Mouse (Mus musculus): ENCODE data around the gene Dpp6. TPM values are rescaled to one million over a fixed set of nuclear protein-coding genes. Genes with fewer than 3 reads are reported as not detected.

Gene Dpp6
- polyA plus RNA-seq, 1 experiment from 2014 or later = 0.51 TPM

GRCm38 (mm10) chr5:26985114-26985513 is 168.1 kb downstream of the Dpp6 start:
- Histone ChIP-seq H3K4me1 (no peaks in the 10 kb centered on the region), H3K9me3 (replicated peaks) (no peaks in the 10 kb centered on the region), H3K27me3 (ENCODE audit: low read depth, poor library complexity, severe bottlenecking) (no peaks in the 10 kb centered on the region), H3K27ac (no peak overlapping the region), H3K36me3 (no peaks in the 10 kb centered on the region), H3K4me3 (no peak overlapping the region)
- DNase-seq (ENCODE audit: low spot score) = no peak
- 24% methylated on average over 1 of the region's 1 CpGs for WGBS

GRCm38 (mm10) chr5:26991587-26991986 is 174.6 kb downstream of the Dpp6 start:
- H3K4me3 ChIP-seq = no peak overlapping the region
- WGBS = 18% methylated on average over 2 of the region's 2 CpGs
- no peaks in the 10 kb centered on the region for H3K27me3 ChIP-seq (ENCODE audit: low read depth, poor library complexity, severe bottlenecking)
- H3K27ac ChIP-seq = no peak overlapping the region
- H3K9me3 ChIP-seq (replicated peaks) = no peaks in the 10 kb centered on the region
- no peaks in the 10 kb centered on the region for H3K36me3 ChIP-seq
- no peaks in the 10 kb centered on the region for H3K4me1 ChIP-seq
- no peak for DNase-seq (ENCODE audit: low spot score)

GRCm38 (mm10) chr5:27003537-27003936 is 186.5 kb downstream of the Dpp6 start:
- no peak overlapping the region for H3K4me3 ChIP-seq
- 91% methylated on average over 7 of the region's 7 CpGs for WGBS
- no peak overlapping the region for H3K27ac ChIP-seq
- no peaks in the 10 kb centered on the region for H3K9me3 ChIP-seq (replicated peaks)
- H3K4me1 ChIP-seq = no peaks in the 10 kb centered on the region
- no peaks in the 10 kb centered on the region for H3K27me3 ChIP-seq (ENCODE audit: low read depth, poor library complexity, severe bottlenecking)
- no peak for DNase-seq (ENCODE audit: low spot score)
- H3K36me3 ChIP-seq = no peaks in the 10 kb centered on the region

- Histone ChIP-seq H3K27me3 (ENCODE audit: low read depth, poor library complexity, severe bottlenecking) (no peaks in the 10 kb centered on the region), H3K4me3 (no peak overlapping the region), H3K4me1 (no peaks in the 10 kb centered on the region), H3K9me3 (replicated peaks) (no peaks in the 10 kb centered on the region), H3K36me3 (no peaks in the 10 kb centered on the region), H3K27ac (no peak overlapping the region)
- no peak for DNase-seq (ENCODE audit: low spot score)
Observed at GRCm38 (mm10) chr5:27009157-27009556, 192.2 kb downstream of the Dpp6 start.

DNA sequence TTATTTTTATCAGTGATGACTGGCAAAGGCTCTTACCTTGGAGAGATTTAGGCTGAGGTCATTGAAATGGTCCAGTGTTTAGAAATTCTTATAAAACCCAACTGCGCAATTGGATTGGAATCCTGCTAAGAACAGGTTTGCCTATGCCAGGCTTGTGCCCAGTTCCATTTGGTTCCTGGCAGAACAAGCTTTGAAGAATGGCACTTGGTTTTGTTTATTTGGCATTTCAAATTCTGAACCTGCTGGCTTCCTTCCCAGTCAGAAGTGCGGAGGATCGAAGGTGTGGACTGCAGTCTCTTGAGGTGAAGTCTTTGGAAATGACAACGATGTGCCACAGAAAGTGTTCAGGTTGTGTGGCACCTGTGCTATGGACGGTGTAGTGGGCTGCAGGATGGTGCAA is 193.6 kb downstream of the Dpp6 start:
- no peak overlapping the region for H3K27ac ChIP-seq
- H3K36me3 ChIP-seq = no peaks in the 10 kb centered on the region
- no peaks in the 10 kb centered on the region for H3K9me3 ChIP-seq (replicated peaks)
- H3K4me1 ChIP-seq = no peaks in the 10 kb centered on the region
- 91% methylated on average over 5 of the region's 5 CpGs for WGBS
- H3K27me3 ChIP-seq (ENCODE audit: low read depth, poor library complexity, severe bottlenecking) = no peaks in the 10 kb centered on the region
- DNase-seq (ENCODE audit: low spot score) = no peak
- H3K4me3 ChIP-seq = no peak overlapping the region

DNA sequence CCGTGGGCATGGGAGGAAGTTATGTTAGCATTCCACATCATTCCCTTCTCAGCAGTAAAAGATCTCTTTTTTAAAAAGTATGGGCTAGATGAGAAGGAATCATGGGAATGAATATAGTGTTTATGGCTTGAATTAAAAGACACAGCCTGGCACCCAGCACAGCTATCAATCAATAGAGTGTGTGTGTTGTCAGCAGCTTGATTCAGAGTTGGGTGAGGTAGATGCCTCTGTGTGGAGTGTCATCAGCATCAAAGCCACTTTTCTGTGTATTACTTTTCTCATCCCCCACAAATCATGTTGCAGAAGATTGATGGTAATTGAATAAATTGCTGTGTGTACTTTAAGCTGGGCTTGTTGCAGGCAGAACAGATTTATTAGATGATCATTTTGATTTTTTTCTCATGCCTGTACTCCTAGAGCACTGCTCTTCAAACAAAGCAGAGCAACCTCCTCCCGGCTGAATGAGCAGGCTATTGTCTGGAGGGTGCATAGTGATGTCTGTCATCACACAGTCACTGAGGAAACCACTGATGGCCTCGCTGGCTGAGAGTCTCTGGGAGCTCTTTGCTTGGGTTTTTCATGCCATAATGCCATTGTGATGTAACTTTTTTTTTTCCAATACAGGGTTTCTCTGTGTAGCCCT is 201.4 kb downstream of the Dpp6 start:
- H3K27ac ChIP-seq = no peak overlapping the region
- WGBS = 72% methylated on average over 3 of the region's 3 CpGs
- no peaks in the 10 kb centered on the region for H3K9me3 ChIP-seq (replicated peaks)
- DNase-seq (ENCODE audit: low spot score) = no peak
- no peaks in the 10 kb centered on the region for H3K4me1 ChIP-seq
- H3K27me3 ChIP-seq (ENCODE audit: low read depth, poor library complexity, severe bottlenecking) = no peaks in the 10 kb centered on the region
- H3K36me3 ChIP-seq = no peaks in the 10 kb centered on the region
- no peak overlapping the region for H3K4me3 ChIP-seq

DNA sequence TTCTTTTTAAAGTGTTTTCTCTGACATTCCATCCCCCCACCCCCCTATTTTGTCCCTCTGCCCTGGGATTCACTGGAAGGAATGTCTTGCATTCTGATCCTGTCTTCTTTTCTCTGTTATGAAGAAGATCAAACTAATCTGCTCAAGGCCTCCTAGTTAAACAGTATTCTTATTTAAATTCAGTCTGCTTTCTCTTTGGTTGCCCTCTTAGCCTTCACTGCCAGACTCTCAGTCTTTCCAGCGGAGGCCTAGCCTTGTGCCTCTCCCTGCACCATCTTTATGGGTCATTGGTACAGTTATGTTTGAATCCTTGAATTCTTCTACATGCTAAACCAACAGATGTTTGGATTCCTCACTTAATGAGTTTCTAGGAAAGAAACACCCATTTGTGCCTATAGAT is 211.6 kb downstream of the Dpp6 start:
- WGBS = 81% methylated on average over 1 of the region's 1 CpGs
- no peak overlapping the region for H3K27ac ChIP-seq
- H3K9me3 ChIP-seq (replicated peaks) = no peaks in the 10 kb centered on the region
- H3K4me3 ChIP-seq = no peak overlapping the region
- H3K27me3 ChIP-seq (ENCODE audit: low read depth, poor library complexity, severe bottlenecking) = no peaks in the 10 kb centered on the region
- DNase-seq (ENCODE audit: low spot score) = no peak
- H3K36me3 ChIP-seq = no peaks in the 10 kb centered on the region
- no peaks in the 10 kb centered on the region for H3K4me1 ChIP-seq

GRCm38 (mm10) chr5:27029784-27030183 is 212.8 kb downstream of the Dpp6 start:
- 16% methylated on average over 5 of the region's 5 CpGs for WGBS
- H3K27me3 ChIP-seq (ENCODE audit: low read depth, poor library complexity, severe bottlenecking) = no peaks in the 10 kb centered on the region
- H3K4me1 ChIP-seq = no peaks in the 10 kb centered on the region
- H3K27ac ChIP-seq = no peak overlapping the region
- H3K9me3 ChIP-seq (replicated peaks) = no peaks in the 10 kb centered on the region
- no peaks in the 10 kb centered on the region for H3K36me3 ChIP-seq
- DNase-seq (ENCODE audit: low spot score) = peak; percentile 31
- H3K4me3 ChIP-seq = no peak overlapping the region

DNA sequence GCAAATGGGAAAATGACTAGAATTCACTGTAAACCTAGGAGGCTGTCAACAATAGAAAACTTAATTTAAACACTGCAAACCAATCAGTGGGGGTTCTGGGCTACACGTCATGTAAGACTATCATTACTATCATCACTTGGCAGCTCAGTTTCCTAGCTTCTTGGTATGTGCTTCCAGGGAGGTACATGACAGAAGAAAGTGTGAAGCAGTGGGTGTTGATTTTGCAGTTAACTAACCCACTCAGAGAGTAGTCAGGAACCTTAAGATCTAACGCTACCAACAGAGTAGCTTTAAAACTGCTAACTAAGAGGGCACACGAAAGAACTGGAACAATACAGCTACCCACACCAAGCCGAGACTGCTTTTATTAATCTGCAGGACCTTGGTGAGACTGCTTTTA is 217.9 kb downstream of the Dpp6 start:
- Histone ChIP-seq H3K27ac (no peak overlapping the region), H3K4me1 (no peaks in the 10 kb centered on the region), H3K4me3 (no peak overlapping the region), H3K9me3 (replicated peaks) (no peaks in the 10 kb centered on the region), H3K27me3 (ENCODE audit: low read depth, poor library complexity, severe bottlenecking) (no peaks in the 10 kb centered on the region), H3K36me3 (no peaks in the 10 kb centered on the region)
- WGBS = 73% methylated on average over 4 of the region's 4 CpGs
- DNase-seq (ENCODE audit: low spot score) = no peak

DNA sequence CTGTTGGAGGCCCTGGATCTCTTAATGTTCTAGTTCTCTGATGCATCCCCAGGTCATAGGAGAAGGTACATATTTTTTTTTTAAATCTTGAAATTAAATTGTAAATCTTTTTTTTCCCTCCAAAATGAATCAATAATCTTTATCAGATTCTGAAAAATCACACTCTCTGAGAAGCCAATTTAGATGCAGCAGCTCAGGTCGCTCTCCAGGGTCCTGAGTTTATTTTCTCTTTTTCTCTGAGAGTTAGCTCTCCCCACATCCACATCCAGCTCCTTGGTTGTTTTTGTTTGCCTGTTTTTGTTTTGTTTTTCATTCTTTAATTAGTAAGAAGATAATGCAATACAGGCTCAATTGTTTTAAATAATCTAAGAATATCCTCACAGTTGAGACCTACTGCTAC is 218.3 kb downstream of the Dpp6 start:
- no peak for DNase-seq (ENCODE audit: low spot score)
- H3K27ac ChIP-seq = no peak overlapping the region
- no peaks in the 10 kb centered on the region for H3K4me1 ChIP-seq
- no peak overlapping the region for H3K4me3 ChIP-seq
- no peaks in the 10 kb centered on the region for H3K9me3 ChIP-seq (replicated peaks)
- WGBS = 45% methylated on average over 1 of the region's 1 CpGs
- no peaks in the 10 kb centered on the region for H3K27me3 ChIP-seq (ENCODE audit: low read depth, poor library complexity, severe bottlenecking)
- no peaks in the 10 kb centered on the region for H3K36me3 ChIP-seq

DNA sequence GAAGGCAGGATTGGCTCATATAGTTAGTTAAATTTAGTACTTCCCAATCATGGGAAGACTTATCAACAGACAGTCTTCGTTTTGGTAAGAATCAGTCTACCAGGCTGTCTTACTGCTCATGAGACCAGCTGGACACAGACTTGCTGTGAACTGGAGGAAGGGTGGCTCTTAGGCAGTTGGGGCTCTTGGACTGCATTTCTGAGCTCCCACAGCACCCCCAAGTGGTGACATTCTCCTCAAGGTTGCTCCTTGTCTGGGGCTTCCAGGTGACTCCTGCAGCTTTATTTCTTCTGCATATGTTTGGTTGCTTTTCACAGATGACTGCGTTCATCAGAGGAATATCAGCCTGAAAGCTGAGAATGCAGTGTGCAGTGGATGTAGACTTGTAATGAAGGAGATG is 218.9 kb downstream of the Dpp6 start:
- Histone ChIP-seq H3K9me3 (replicated peaks) (no peaks in the 10 kb centered on the region), H3K4me3 (no peak overlapping the region), H3K27ac (no peak overlapping the region), H3K4me1 (no peaks in the 10 kb centered on the region), H3K27me3 (ENCODE audit: low read depth, poor library complexity, severe bottlenecking) (no peaks in the 10 kb centered on the region), H3K36me3 (no peaks in the 10 kb centered on the region)
- peak; percentile 30 for DNase-seq (ENCODE audit: low spot score)
- 26% methylated on average over 2 of the region's 2 CpGs for WGBS

- 69% methylated on average over 5 of the region's 5 CpGs for WGBS
- Histone ChIP-seq H3K4me1 (no peaks in the 10 kb centered on the region), H3K4me3 (no peak overlapping the region), H3K9me3 (replicated peaks) (no peaks in the 10 kb centered on the region), H3K27ac (no peak overlapping the region), H3K36me3 (no peaks in the 10 kb centered on the region), H3K27me3 (ENCODE audit: low read depth, poor library complexity, severe bottlenecking) (no peaks in the 10 kb centered on the region)
- DNase-seq (ENCODE audit: low spot score) = no peak
Observed at GRCm38 (mm10) chr5:27037796-27038195, 220.8 kb downstream of the Dpp6 start.

DNA sequence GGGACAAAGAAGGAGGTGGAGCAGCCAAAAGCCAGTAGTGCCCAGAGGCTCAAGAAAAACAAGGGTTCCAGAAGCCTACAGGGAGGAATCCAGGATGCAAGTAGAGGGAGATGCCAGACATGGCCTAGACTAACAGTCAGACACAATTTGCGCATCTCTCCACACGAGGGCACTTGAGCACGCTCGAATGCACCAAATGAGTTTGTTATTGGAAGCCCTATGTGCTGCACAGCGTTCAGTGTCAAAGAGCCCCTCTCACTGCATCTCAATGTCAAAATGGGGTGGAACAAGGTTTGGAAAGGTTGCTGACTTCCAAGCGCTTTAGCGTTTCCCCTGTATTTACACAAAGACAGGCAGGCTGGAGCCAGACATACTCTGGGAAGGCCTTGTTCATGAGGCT is 231.2 kb downstream of the Dpp6 start:
- no peaks in the 10 kb centered on the region for H3K36me3 ChIP-seq
- H3K9me3 ChIP-seq (replicated peaks) = no peaks in the 10 kb centered on the region
- no peak overlapping the region for H3K27ac ChIP-seq
- 34% methylated on average over 7 of the region's 7 CpGs for WGBS
- peaks cover 14% of the 10 kb centered on the region for H3K4me1 ChIP-seq
- peaks cover 47% of the 10 kb centered on the region for H3K27me3 ChIP-seq (ENCODE audit: low read depth, poor library complexity, severe bottlenecking)
- DNase-seq (ENCODE audit: low spot score) = peak; percentile 32
- no peak overlapping the region for H3K4me3 ChIP-seq

GRCm38 (mm10) chr5:27048926-27049325 is 231.9 kb downstream of the Dpp6 start:
- WGBS = 6% methylated on average over 9 of the region's 9 CpGs
- no peak overlapping the region for H3K27ac ChIP-seq

More at GRCm38 (mm10) chr5:27048926-27049325, 231.9 kb downstream of the Dpp6 start:
- Histone ChIP-seq H3K9me3 (replicated peaks) (no peaks in the 10 kb centered on the region), H3K27me3 (ENCODE audit: low read depth, poor library complexity, severe bottlenecking) (peaks cover 47% of the 10 kb centered on the region), H3K4me3 (peak overlapping the region; percentile 50), H3K36me3 (no peaks in the 10 kb centered on the region), H3K4me1 (peaks cover 14% of the 10 kb centered on the region)
- DNase-seq (ENCODE audit: low spot score) = peak; percentile 31

All from limb, embryonic 10.5 days (tissue).